Mouse (Mus musculus) CD8-positive naive resting alpha-beta T cell, adult 2 months (primary cell): ENCODE results near the gene Vps33a.

Source experiments
- DNase-seq, 2 experiments: peaks; one replicate each; pipeline ENCODE4 v3.0.0; 2022; ENCODE audit warnings: low read depth in 2 of 2, low spot score in 2 of 2

Vps33a gene

GRCm38 (mm10) chr5:123572357-123573186 lies at the start of gene Vps33a:
Gene Vps33a, minus strand, starts transcription at chr5:123573038.
- peak; percentile 98 to 99 for DNase-seq

DNA sequence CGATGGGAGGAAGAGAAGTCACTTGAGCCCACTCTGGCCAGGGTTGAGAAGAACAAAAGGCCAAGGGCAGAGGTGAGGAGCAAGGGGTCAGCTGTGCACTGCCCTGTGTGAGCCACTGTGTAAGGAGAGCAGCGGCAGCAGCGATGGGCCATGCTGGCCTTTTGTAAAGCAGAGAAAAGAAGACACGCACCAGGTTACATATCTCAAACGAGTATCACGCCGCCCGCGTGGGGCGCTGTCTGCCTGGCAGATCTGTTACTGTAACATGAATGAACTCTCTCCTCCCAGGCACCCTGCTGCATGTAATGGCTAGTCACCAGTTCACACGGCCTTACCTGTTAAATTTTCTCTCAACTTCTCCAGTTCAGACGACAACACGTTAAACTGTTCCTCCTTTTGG lies 49.6 kb upstream of the Vps33a start:
- no peak for DNase-seq

DNA sequence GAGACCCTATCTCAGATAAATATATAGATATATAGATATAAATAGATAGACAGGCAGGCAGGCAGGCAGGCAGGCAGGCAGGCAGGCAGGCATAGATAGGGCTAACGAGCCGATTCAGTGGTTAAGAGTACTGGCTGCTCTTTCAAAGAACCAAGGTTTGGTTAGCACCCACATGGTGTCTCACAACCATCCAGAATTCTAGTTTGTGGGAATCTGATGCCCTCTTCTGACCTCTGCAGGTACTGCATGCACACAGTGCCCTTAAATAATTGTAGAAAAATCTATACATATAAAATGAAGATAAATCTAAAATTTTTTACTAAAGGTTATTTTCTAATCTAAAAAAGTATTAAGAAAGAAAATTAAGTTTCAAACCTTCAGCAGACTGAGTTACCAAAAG lies 45.7 kb upstream of the Vps33a start:
- peak; percentile 13 to 49 for DNase-seq

GRCm38 (mm10) chr5:123614246-123614645 lies 41.4 kb upstream of the Vps33a start:
- DNase-seq: no peak

- DNase-seq: peak; percentile 20 to 33
Observed at GRCm38 (mm10) chr5:123609843-123610242, 37.0 kb upstream of the Vps33a start.

DNA sequence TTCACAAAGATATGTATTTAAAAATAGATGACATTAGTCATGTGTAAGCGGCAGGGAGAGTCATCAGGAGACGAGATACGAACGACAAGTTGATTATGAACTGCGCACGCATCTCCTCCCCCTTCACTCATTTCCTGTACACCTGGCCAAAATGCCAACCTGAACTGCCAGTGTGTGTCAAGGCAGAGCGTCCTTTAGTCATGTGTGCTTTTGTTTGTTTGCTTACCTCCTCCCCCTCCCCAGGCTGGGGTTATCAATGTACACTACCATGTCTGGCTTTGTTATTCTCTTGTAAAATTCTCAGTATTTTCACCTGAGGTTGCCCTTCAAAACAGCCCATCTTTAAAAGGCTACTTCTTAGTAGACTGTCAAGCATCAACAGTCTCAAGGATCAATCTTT lies 36.6 kb upstream of the Vps33a start:
- DNase-seq: no peak

GRCm38 (mm10) chr5:123607211-123607669 lies 34.4 kb upstream of the Vps33a start:
- DNase-seq: no peak

GRCm38 (mm10) chr5:123603496-123603895 lies 30.7 kb upstream of the Vps33a start:
- no peak for DNase-seq

- no peak for DNase-seq
Observed at GRCm38 (mm10) chr5:123602174-123602573, 29.3 kb upstream of the Vps33a start.

DNA sequence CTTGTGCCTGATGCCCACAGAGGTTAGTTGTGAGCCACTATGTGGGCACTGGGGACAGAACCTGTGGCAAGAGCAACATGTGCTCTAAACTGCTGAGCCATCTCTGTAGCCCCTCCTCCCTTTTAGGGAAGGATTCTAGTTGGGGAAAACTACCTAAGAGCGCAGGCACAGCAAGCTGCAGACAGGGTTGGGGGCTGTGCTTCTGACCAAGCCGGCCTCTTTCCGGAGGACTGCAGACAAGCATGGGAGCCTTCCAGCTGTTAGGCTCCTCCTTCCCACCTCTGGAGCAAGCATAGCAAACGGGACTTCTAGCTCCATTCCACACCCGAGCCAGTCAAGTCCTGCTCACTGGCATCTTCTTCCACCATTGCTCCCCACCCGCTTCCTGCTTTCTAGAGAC lies 26.5 kb upstream of the Vps33a start:
- no peak for DNase-seq

DNA sequence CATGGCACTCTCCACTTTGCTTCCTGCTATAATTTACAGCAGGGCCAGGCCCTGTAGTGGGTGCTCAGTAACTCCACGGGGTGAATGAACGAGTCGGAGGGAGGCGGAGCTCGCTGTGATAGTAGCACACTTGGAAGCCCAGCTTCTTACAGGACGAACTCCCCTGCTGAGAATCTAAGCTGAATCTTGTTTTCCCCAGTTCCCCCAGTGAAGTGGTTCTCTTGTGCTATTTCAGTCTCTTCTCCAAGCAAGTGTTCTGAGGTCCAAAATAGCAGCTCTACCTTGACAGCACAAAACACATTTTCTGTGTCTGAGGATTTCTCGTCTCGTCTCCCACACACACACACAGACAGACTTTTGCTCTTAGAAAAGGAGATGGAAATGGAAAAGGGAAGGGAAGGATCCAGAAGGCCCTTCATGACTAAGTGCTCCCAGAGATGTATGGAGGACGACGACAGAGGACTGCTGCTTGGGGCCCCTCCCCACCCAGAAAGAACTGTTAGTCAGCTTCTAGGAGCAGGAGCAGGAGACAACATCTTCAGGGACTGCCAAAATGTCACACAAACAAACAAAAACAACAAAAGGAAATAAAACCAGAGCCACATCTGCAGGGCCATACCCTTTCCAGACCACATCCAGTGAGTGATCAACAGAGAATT lies 20.9 kb upstream of the Vps33a start:
- no peak for DNase-seq

GRCm38 (mm10) chr5:123580043-123580442 lies 7.2 kb upstream of the Vps33a start:
- no peak for DNase-seq

DNA sequence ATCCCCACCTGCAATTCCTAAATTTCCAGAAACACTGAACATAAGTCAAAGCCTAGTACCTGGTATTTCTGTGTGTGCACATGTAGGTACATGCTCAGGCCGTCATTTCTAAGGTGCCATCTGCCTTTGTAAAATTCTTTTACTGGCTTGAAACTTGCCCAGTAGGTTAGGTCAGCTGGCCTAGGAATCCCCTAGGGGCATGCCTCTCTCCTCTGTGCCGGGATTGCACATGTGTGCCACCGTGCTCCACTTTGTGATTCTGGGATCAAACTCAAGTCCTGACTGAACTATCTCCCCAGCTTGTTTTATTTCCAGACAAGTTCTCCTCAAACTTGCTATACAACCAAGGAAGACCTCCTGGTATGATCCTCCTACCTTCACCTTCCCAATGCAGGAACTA lies 3.9 kb upstream of the Vps33a start:
- no peak for DNase-seq

DNA sequence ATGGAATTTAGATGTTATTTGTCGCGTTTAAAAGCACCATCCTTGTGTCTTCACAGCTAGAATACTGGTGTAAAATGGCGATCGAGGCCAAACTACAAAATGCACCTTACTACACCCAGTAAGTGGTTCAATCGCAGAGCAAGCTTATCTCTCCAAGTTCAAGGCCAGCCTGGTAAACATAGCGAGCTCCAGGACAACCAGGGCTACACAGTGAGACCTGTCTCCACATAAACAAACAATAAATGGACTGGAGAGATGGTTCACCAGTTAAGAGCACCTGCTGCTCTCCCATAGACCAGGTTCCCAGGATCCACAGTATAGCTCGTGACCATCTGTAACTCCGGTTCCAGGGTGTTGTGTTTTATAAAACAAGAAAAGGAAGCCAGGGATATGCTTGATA lies 524 bp upstream of the Vps33a start:
- peak in 1 of 2 experiments; percentile 1 for DNase-seq

- no peak for DNase-seq
Observed at GRCm38 (mm10) chr5:123561128-123561527, 11.7 kb downstream of the Vps33a start.

DNA sequence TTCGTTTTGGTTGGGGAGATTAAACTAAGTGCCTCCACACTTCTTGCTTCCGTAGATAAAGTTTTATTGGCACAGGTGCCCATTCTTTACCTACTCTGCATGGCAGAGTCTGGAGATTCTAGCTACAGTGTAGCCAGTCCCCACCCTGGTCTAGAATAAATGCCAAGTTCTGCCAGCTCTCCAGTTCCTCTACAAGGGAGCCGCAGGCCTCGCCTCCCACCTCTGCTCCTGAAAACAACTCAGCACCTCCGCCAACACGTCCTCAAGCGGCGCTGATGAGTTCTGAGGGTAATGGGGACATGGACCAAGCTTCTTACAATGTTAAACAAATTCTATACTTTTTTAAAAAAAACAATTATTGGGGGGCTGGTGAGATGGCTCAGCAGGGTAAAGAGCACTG lies 13.2 kb downstream of the Vps33a start:
- no peak for DNase-seq

GRCm38 (mm10) chr5:123556451-123556850 lies 16.4 kb downstream of the Vps33a start:
- no peak for DNase-seq

DNA sequence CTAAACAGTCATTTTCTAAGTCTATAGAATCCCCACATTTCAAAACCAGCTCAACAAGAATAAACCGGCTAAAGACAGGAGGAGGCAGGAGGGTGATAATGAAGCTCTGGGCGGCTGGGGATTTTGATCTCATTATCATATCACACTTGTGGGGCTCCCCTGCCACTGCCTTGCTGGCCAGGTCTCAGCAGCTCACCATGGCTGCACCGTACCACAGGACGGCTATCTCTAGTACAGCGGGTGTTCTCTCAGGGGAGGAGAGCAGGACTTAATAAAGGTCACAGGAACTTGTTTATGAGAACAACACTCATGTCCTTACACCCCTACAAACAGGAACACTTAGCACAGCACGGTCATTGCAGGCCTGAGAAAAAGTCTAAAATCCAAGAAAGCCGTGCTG lies 17.1 kb downstream of the Vps33a start:
- DNase-seq: no peak

DNA sequence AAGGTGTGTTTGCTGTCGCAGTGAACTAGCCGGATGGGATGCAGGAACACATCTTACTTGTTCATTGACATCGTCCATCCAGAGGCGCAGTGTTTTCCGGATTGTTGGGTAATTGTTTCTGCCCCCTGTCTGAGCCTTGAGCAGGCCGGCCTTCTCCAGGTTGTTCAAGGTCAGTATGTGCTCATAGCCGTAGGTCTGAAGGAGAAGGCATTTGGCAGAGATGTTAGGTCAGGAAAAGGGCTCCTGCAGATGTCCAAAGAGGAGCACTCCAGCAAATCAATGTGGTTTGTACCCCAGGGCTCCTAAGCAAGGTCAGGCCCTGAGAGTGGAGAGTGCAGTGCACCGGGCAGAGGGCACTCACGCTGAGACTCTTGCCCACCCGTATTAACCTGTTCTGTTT lies 39.0 kb downstream of the Vps33a start:
- DNase-seq: no peak

DNA sequence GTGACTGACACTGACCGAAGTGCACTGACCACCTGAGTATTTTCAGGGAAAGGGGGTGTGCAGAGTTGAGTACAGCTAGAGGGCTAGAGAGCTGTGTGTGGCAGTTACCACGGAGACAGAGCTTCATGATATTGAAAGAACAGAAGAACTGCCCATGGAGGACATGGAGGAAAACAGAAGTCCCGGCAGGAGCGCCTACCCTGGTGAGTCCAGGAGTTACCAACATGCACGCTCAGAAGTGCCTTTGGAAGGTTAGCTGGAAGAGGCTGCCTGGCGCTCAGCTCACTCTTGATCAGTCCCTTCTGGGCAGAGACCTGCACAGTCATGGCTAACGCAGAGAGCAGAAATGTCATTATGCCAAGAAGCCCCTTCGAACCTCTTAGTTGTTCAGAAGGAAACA lies 42.8 kb downstream of the Vps33a start:
- DNase-seq: no peak

DNA sequence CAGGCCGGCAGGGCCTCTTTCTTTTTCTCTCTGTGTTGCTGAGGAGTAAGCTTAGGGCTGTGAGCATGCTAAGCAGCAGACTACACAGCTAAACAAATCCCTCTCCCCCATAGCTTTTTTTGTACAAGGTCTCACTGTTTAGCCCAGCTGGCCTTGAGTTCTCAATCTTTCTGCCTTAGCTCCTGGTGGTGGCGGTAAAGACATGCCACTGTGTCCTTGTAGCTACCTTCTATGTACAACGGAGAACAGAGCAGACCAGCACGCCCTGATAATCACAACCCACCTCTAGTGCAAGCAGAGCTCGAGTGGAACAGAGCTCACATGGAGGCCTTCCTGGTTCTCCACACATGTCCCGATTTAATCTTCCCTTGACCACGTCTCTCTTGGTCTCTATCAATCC lies 44.2 kb downstream of the Vps33a start:
- DNase-seq: no peak

DNA sequence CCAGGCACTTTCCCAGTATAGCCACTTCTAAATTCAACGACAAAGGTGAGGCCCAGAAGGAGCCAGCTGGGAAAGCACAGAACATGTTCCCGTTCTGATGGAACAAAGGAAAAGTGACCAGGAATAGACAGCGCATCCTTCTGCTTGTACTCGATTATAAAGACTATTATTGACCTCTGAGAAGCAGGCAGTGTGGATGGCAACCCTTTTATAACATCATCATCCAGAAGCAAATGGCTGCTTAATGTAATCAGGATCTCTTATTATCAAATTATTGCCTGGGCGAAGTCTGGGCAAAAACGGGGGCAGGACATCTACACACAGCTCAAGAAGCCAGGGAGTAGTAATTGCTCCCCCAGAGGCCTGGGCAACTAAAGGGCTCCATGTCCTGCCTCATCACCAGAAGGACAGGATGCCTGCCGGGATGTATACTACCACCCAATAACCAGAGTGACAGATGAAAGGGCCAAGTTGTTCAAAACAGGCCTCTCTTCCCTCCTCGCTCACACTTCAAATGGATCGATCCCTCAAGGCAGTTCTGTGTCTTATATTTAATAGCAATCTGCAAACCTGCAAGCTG lies 46.8 kb downstream of the Vps33a start:
- DNase-seq: no peak
